Mouse (Mus musculus) G1E (cell line): ENCODE data around the gene Rin3.

Experiments
- CTCF ChIP-seq: IDR thresholded peaks from 2 replicates; pipeline ENCODE4 v1.5.1; 2012; ENCODE audit warnings: low read depth, low read length, inconsistent platforms, mixed read lengths
- GATA1 ChIP-seq: IDR thresholded peaks from 2 replicates; pipeline ENCODE4 v1.6.1; 2012; ENCODE audit warnings: borderline replicate concordance, low read length, inconsistent platforms, mixed read lengths

DNA sequence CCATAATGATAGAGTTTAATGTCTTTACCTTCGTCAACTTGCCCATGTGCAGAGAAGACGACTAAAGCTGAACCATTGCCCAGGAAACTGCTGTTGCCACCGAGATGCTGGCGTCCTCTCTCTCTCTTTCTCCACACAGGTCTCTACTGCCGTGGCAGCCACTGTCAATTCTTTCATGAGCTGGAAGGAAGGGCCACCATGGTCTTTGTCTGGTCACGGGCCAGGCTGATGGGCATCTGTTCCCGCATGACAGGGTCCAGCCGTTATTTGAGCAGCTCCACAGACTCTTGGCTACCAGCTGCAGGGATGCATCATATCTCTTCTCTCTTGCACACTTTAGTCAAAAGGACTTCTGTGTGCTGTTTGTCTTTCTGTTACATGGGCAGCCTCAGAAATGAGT, 16.4 kb upstream of the Rin3 start:
- TF ChIP-seq CTCF (no peak), GATA1 (no peak)
